Mouse (Mus musculus) heart, adult 2 months (tissue): ENCODE measurements around the gene Rtf1. TPM values are rescaled to one million over a fixed set of nuclear protein-coding genes. Genes with fewer than 3 reads are reported as not detected.
A peak's percentile ranks its signal among the peaks of the same experiment; 100 is the strongest.

Source experiments
- DNase-seq, 2 experiments: peaks; one replicate each; pipeline ENCODE4 v3.0.0; 2021
- H3K27ac ChIP-seq: fragments of 200-600 bp; 2 replicates; pipeline ENCODE4 v1.8.1; 2022
- H3K27me3 ChIP-seq: fragments of 200-500 bp; 2 replicates; pipeline ENCODE4 v1.6.1; 2012; ENCODE audit warnings: mild to moderate bottlenecking, low read length, inconsistent platforms, mixed read lengths; ENCODE audit not compliant: control insufficient read depth, insufficient read depth
- H3K36me3 ChIP-seq: fragments of 200-500 bp; 2 replicates; pipeline ENCODE4 v1.6.1; 2012; ENCODE audit warnings: low read length, inconsistent platforms; ENCODE audit not compliant: control insufficient read depth, insufficient read depth
- H3K4me1 ChIP-seq: fragments of 200-500 bp; 2 replicates; pipeline ENCODE4 v1.6.1; 2011; ENCODE audit warnings: low read length; ENCODE audit not compliant: control insufficient read depth, insufficient read depth
- H3K4me3 ChIP-seq: fragments of 200-600 bp; 2 replicates; pipeline ENCODE4 v1.8.1; 2022
- H3K79me2 ChIP-seq: fragments of 200-500 bp; replicated peaks from 2 replicates; pipeline ENCODE4 v1.6.1; 2012; ENCODE audit warnings: mild to moderate bottlenecking, inconsistent platforms, low read length, moderate library complexity, mixed read lengths; ENCODE audit not compliant: control insufficient read depth, insufficient read depth
- H3K9ac ChIP-seq: fragments of 200-500 bp; 2 replicates; pipeline ENCODE4 v1.6.1; 2012; ENCODE audit warnings: low read depth, mild to moderate bottlenecking, control low read depth, inconsistent platforms, low read length, mixed read lengths
- CTCF ChIP-seq: fragments of 200-600 bp; IDR thresholded peaks from 2 replicates; pipeline ENCODE4 v1.8.1; 2022; ENCODE audit warnings: antibody characterized with exemption, mild to moderate bottlenecking, moderate library complexity
- EP300 ChIP-seq: fragments of 200-500 bp; IDR thresholded peaks from 2 replicates; pipeline ENCODE4 v1.6.1; 2011; ENCODE audit warnings: low read depth, low read length, control low read depth; ENCODE audit not compliant: insufficient read depth
- POLR2A ChIP-seq: fragments of 200-500 bp; IDR thresholded peaks from 2 replicates; pipeline ENCODE4 v1.6.1; 2011; ENCODE audit warnings: mild to moderate bottlenecking, low read depth, low read length, control low read depth; ENCODE audit not compliant: insufficient read depth
- WGBS: fragments of 180-500 bp; shearing (Covaris S2); methylation state at CpG from one replicate; pipeline ENCODE4 v1.1.7; 2018; 5-methylcytosine and 5-hydroxymethylcytosine counted together
- intact Hi-C: fragments of 180-260 bp; cut with DNase I; formaldehyde crosslinking; loops from one replicate; pipeline ENCODE4 v1.15.1; 2025
- polyA plus RNA-seq: library from polyadenylated mRNA; depleted of rRNA; stranded (reverse); fragments of >200 nt; gene quantifications from 2 replicates; pipeline ENCODE4 v1.2.3, GENCODE M21; 2012; rRNA removed
- total RNA-seq, 2 experiments: library from RNA; stranded (reverse); gene quantifications; 2 replicates each; pipeline ENCODE4 v1.2.3; 2021

Gene Rtf1
- total and polyA plus RNA-seq, 3 experiments, result 8.7 to 22.8 (median 21.9) TPM

- Histone ChIP-seq H3K4me3 (no peak overlapping the region), H3K4me1 (no peaks in the 10 kb centered on the region), H3K27ac (no peak overlapping the region), H3K27me3 (no peaks in the 10 kb centered on the region), H3K79me2 (no peaks in the 10 kb centered on the region), H3K9ac (no peak overlapping the region), H3K36me3 (no peaks in the 10 kb centered on the region)
- WGBS, result 95% methylated on average over 6 of the region's 6 CpGs
- TF ChIP-seq EP300 (no peak), POLR2A (no peak), CTCF (peak; percentile 29)
- intact Hi-C loops, result no loop called here
- no peak for DNase-seq
Measured at GRCm38 (mm10) chr2:119767246-119767645, 92.4 kb downstream of the Rtf1 start.

Other genes starting within 250 kb of the Rtf1 start
- 1 to 10 TPM; 9.5 to 9.7 TPM for gene Ino80, start 197.4 kb upstream of the Rtf1 start, total RNA-seq
- gene Ino80, start 197.4 kb upstream of the Rtf1 start, polyA plus RNA-seq, result 5.1 and 7.0 TPM in 2 replicates
- gene Exd1, start 127.4 kb upstream of the Rtf1 start, total RNA-seq, result under 1 TPM; 0.18 to 0.23 TPM
- 0.21 and 0.26 TPM in 2 replicates for gene Exd1, start 127.4 kb upstream of the Rtf1 start, polyA plus RNA-seq
- 10 to 100 TPM; 76.6 to 97.3 TPM for gene Chp1, start 127.4 kb upstream of the Rtf1 start, total RNA-seq
- gene Chp1, start 127.4 kb upstream of the Rtf1 start, polyA plus RNA-seq, result 71.0 and 145 TPM in 2 replicates
- 1 to 10 TPM in 1 of 2 experiments, under 1 TPM in 1; 0.84 to 2.0 TPM for gene Nusap1, start 56.8 kb upstream of the Rtf1 start, total RNA-seq
- gene Nusap1, start 56.8 kb upstream of the Rtf1 start, polyA plus RNA-seq, result 0.26 and 0.31 TPM in 2 replicates
- under 1 TPM; 0.16 to 0.37 TPM for gene Oip5, start 56.6 kb upstream of the Rtf1 start, total RNA-seq
- 0.20 and 0.26 TPM in 2 replicates for gene Oip5, start 56.6 kb upstream of the Rtf1 start, polyA plus RNA-seq
- 10 to 100 TPM; 58.6 to 63.6 TPM for gene Ndufaf1, start 12.2 kb upstream of the Rtf1 start, total RNA-seq
- 16.1 and 33.9 TPM in 2 replicates for gene Ndufaf1, start 12.2 kb upstream of the Rtf1 start, polyA plus RNA-seq
- under 1 TPM; 0.52 to 0.59 TPM for gene Itpka, start 67.3 kb downstream of the Rtf1 start, total RNA-seq
- 0.44 and 1.3 TPM in 2 replicates for gene Itpka, start 67.3 kb downstream of the Rtf1 start, polyA plus RNA-seq
- gene Ltk, start 85.4 kb downstream of the Rtf1 start, total RNA-seq, result not detected
- gene Ltk, start 85.4 kb downstream of the Rtf1 start, polyA plus RNA-seq, result 0.09 and 0.39 TPM in 2 replicates
- 10 to 100 TPM; 12.2 to 13.3 TPM for gene Rpap1, start 112.5 kb downstream of the Rtf1 start, total RNA-seq
- gene Rpap1, start 112.5 kb downstream of the Rtf1 start, polyA plus RNA-seq, result 10.5 and 12.1 TPM in 2 replicates
- 1 to 10 TPM; 1.2 to 1.5 TPM for gene Tyro3, start 122.7 kb downstream of the Rtf1 start, total RNA-seq
- gene Tyro3, start 122.7 kb downstream of the Rtf1 start, polyA plus RNA-seq, result 1.6 and 2.7 TPM in 2 replicates
- 10 to 100 TPM; 36.2 to 41.0 TPM for gene Mga, start 222.2 kb downstream of the Rtf1 start, total RNA-seq
- gene Mga, start 222.2 kb downstream of the Rtf1 start, polyA plus RNA-seq, result 11.6 and 21.6 TPM in 2 replicates